Comparison of ENCODE assay signal across 34 mouse cellular contexts in the genomic region with DNA sequence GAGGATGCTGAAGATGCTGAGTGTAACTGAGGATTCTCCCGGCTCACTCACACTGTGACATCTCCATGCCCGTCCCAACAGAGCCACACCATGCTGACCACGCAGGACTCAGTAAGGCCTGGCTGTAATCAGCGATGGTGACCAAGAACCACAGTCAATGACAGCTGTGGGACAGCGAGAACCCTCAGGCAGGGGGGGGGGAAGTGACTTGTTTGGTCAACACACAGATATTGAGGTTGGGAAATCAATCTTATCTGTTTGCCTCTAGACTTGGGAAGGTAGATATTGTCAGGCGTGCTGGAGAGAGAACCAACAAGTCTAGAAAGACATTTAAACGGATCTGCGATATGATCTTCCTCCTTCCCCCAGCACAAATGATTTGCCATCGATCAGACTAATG. TPM values are rescaled to one million over a fixed set of nuclear protein-coding genes. Genes with fewer than 3 reads are reported as not detected.
"Had no signal": no experiment of that assay in that cellular context is flagged by ENCODE, and none has a peak within 500 bp of the region (broad histone marks: within the 10 kb centered on the region; RNA-seq: fewer than 3 reads in every experiment).

No protein-coding gene starts in this region.

- H3K27me3 ChIP-seq: limb, embryonic 13.5 days; limb, embryonic 15.5 days; liver, embryonic 13.5 days; liver, embryonic 15.5 days; lung, embryonic 15.5 days; neural tube, embryonic 12.5 days had no signal

- DNase-seq: left cerebral cortex, postnatal 4 days; liver, embryonic 13.5 days; lung, adult 18-20 months; lung, adult 2 months; lung, embryonic 14.5 days; lung, postnatal 10 days; lung, postnatal 14 days; lung, postnatal 36 days; lung, postnatal 4 days; midbrain, embryonic 14.5 days had no signal

- ATAC-seq: liver, embryonic 12.5 days; lung, postnatal 0 days; midbrain, embryonic 13.5 days; midbrain, embryonic 15.5 days; midbrain, embryonic 16.5 days had no signal

- H3K4me1 ChIP-seq: limb, embryonic 10.5 days; limb, embryonic 12.5 days; limb, embryonic 13.5 days; limb, embryonic 15.5 days; liver, embryonic 12.5 days; liver, embryonic 15.5 days; midbrain, embryonic 10.5 days; midbrain, embryonic 12.5 days; midbrain, embryonic 13.5 days; midbrain, embryonic 15.5 days; neural tube, embryonic 12.5 days had no signal

- H3K27ac ChIP-seq: left cerebral cortex, adult 2 months; limb, embryonic 10.5 days; limb, embryonic 12.5 days; limb, embryonic 13.5 days; limb, embryonic 15.5 days; liver, embryonic 12.5 days; liver, embryonic 13.5 days; liver, embryonic 14.5 days; liver, embryonic 15.5 days; lung, embryonic 15.5 days; macrophage; midbrain, embryonic 10.5 days; midbrain, embryonic 12.5 days; midbrain, embryonic 13.5 days; midbrain, embryonic 15.5 days; neural tube, embryonic 12.5 days had no signal

- H3K9me3 ChIP-seq: limb, embryonic 10.5 days; limb, embryonic 12.5 days; limb, embryonic 15.5 days; liver, embryonic 12.5 days; liver, embryonic 13.5 days; liver, embryonic 15.5 days; lung, embryonic 15.5 days; midbrain, embryonic 10.5 days; midbrain, embryonic 12.5 days; midbrain, embryonic 13.5 days; midbrain, embryonic 15.5 days; neural tube, embryonic 12.5 days had no signal

- H3K4me3 ChIP-seq: left cerebral cortex, adult 2 months; limb, embryonic 10.5 days; limb, embryonic 12.5 days; limb, embryonic 13.5 days; limb, embryonic 15.5 days; liver, embryonic 12.5 days; liver, embryonic 13.5 days; liver, embryonic 15.5 days; lung, embryonic 15.5 days; megakaryocyte, embryonic 14.5 days; midbrain, embryonic 10.5 days; midbrain, embryonic 12.5 days; midbrain, embryonic 13.5 days; midbrain, embryonic 15.5 days; myocyte; neural tube, embryonic 12.5 days had no signal

- H3K36me3 ChIP-seq: limb, embryonic 10.5 days; limb, embryonic 12.5 days; limb, embryonic 13.5 days; limb, embryonic 15.5 days; liver, embryonic 12.5 days; liver, embryonic 13.5 days; liver, embryonic 15.5 days; lung, embryonic 15.5 days; midbrain, embryonic 10.5 days; midbrain, embryonic 12.5 days; midbrain, embryonic 13.5 days; midbrain, embryonic 15.5 days; neural tube, embryonic 12.5 days had no signal

- H3K9ac ChIP-seq: limb, embryonic 12.5 days; limb, embryonic 13.5 days; limb, embryonic 15.5 days; liver, embryonic 12.5 days; liver, embryonic 13.5 days; liver, embryonic 14.5 days; liver, embryonic 15.5 days; lung, embryonic 14.5 days; lung, embryonic 15.5 days; midbrain, embryonic 12.5 days; midbrain, embryonic 13.5 days; midbrain, embryonic 15.5 days; neural tube, embryonic 12.5 days had no signal

- H3K4me2 ChIP-seq: limb, embryonic 12.5 days; limb, embryonic 13.5 days; limb, embryonic 15.5 days; liver, embryonic 12.5 days; liver, embryonic 13.5 days; liver, embryonic 15.5 days; lung, embryonic 14.5 days; lung, embryonic 15.5 days; midbrain, embryonic 11.5 days; midbrain, embryonic 12.5 days; midbrain, embryonic 13.5 days; midbrain, embryonic 15.5 days; neural tube, embryonic 12.5 days had no signal

RNA-seq across cellular contexts. Expression of a gene that starts 48.9 kb away (rescaled TPM):
- total RNA-seq: megakaryocyte progenitor cell, adult 5-6 weeks; megakaryocyte-erythroid progenitor cell, adult 5-6 weeks; monocyte, adult 5-6 weeks had no signal
- polyA plus RNA-seq: liver, embryonic 12.5 days; liver, embryonic 13.5 days; liver, embryonic 14.5 days; liver, embryonic 15.5 days; liver, embryonic 16.5 days; lung, adult 2 months; lung, embryonic 14.5 days; macrophage; myocyte had no signal
